Mouse (Mus musculus) T-cell, adult 2 months (primary cell): Measurements from ENCODE around the gene Ust.

ENCODE experiments used
- DNase-seq: peaks from one replicate; pipeline ENCODE4 v3.0.0; 2022; ENCODE audit warnings: low spot score

Ust gene

DNA sequence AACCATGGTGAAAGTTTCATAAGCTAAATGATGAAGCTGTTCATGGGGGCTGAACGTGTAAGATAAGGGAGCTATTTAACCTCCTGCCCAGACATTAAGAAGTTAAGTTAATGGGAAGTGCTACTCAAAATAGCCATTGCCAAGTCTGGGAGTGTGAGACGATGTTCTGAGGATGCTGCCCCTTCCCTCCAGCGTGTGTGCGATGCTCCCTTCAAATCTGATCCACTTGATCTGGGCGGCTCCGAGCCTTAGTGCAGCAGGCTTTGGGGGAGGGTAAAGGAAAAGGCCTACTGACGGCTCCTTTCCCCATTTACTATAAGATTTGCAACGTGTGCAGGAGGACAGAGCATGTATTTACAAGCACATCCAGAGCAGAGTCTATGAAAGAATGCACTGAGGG is 301.7 kb downstream of the Ust start:
- DNase-seq, result no peak

DNA sequence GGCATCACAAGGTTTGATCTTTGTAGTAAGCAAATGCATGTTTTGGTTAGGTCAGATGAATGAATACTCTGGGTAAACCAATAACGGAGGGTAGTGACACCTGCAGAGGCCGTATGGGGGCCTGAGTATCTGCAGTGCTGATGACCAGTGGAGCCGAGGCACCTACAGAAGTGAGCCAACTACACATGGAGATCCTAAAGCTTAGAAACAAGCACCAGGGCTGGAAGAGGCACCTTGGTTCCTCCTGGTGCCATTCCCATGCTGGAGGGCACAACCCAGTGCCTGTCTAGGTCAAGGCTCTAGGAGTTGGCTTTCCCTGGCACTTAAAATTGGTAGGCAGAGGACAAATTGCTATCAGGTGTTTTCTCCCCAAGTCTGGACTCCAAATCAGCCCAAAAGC is 303.4 kb downstream of the Ust start:
- no peak for DNase-seq

DNA sequence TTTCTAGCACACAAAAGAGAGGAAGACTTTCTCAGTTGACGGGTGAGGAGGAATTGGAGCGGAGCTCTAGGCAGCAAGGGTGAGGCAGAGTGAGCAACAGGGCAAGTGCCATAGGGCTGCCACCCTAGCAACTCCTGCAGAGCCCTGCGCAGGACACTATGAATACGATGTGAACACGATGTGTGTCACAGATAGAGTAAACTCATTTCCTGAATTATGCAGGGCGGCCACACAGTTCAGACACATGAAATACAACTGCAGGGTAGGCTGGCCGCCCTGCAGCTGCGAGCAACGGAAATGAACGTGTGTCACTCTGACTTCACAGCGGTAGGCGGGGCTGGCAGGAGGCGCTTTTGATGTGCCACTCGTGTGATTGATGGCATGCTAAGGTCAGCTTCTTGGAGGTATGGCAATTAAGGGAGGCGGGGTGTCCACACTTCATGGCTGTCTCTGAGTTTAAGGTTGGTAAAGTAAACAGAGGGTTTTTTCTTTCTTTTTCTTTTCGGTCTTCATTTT is 304.7 kb downstream of the Ust start:
- peak; percentile 92 for DNase-seq

DNA sequence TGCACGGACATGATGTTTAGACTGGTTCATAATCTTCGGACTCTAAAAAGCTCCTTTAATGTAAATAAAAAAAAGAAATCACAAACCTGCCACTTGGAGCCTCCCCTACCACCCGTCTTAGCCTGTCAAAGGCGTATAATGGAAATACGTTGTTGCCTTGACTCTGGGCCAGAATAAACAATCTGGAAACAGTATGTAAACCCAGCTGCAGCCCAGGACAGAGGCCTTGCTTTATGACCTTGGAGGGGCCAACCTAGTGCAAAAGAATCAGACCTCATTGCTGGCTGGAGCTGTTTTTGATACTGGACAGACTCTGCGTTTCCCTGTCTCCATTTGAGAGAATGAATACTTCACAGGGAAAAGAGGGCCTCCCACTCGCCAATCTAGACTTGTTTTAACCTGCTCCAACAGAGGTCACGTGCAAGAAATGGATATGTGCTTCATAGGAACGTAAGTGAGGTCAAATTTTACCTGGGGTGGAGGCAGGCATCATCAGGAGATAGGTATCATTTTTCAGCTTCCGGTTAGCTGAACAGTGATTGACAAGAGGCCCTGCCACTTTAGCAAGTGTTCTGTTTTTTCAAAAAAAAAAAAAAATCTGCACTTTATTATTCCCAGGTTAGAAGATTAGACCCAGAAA is 305.2 kb downstream of the Ust start:
- peak; percentile 49 for DNase-seq

DNA sequence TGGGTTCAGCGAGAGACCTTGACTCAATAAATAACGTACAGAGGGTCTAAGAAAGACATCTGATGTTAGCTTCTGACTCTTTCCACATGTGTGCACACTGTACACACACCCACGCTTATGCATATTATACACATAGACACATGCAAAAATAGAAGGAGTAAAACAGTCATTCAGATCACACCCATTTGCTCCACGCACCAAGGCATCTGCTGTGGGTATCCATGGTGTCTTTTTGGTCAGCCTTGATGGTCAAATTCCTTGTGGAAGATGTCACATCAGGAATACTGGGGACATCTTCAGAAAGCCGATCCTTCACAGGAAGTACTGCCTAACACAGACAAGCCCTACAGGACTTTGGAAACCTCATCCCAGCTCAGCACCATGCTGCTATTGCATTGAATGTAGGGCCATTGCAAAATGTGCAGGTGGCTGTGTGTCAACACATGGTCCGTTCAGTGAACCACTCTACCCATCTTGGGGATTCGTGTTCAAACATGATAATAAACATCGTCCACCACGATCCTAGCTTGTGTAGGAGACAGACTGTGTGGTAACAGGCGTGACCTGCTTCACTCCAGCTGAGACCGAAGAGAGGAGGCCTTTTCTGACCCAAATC is 305.9 kb downstream of the Ust start:
- no peak for DNase-seq

DNA sequence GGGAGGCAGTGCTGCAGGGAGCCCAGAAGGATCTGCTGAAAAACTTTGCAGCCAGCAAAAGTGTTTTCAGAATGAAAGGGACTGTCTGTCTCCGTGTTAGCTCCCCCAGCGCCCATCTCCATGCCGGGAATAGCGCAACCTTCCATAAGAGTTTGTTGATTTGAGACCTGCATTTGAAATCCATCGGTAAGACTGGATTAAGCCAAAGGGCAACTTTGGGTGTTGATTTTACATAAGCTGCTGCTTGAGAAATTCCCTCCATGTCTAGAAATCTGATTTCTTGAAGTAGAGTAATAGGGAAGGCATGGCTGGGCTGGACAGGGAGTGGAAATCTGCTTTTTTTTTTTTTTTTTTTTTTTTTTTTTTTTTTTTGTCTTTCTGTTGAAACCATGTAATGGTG is 306.9 kb downstream of the Ust start:
- no peak for DNase-seq

DNA sequence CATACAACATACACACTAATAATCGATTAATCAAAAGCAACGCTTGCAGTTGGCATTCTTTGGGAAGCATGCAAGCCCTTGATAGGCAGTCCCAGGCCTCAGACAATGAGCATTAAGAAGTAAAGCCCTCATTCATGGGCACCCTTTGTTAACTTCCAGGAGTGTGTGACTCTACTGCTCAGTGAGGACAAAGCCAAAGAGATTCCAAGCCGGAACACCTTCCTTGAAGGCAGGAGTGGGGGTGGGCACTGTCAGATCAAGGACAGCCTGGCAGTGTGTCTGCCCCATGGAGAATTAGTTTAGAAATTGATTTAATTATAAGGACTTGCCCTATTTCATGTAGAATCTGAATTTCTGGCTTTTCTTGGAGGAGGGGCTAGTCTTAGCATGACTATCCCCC is 308.3 kb downstream of the Ust start:
- DNase-seq, result no peak

DNA sequence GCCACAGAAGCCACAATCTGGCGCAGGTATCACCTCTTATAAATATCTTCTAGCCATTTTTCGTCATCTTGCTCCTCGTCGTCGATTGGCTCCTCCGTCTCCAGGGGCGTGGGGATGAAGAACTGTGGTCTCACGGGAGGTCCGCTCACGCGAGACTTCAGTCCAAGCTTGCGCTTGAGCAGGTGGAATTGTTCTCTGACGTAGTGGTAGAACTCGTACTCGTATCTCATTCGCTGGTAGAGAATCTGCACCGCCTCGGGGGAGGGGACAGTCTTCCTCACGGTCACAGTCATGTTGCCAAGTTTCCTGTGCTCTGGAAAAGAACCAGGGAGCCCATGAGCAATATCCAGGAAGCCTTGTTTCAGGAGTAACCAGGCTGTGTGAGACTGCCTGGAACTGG is 311.3 kb downstream of the Ust start:
- no peak for DNase-seq

DNA sequence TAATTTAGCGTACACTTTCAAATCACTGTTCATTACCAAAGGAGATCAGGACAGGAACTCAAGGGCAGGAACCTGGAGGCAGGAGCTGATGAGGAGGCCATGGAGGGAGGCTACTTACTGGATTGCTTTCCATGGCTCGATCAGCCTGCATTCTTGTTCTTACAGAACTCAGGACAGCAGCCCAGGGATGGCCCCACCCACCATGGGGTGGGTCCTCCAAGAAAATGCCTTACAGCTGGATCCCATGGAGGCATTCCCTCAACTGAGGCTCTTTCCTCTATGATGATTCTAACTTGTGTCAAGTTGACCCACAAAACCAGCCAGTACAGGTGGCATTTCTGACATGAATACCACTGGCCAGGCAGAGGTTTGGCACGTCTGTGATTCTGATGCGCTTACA is 314.9 kb downstream of the Ust start:
- DNase-seq, result no peak

DNA sequence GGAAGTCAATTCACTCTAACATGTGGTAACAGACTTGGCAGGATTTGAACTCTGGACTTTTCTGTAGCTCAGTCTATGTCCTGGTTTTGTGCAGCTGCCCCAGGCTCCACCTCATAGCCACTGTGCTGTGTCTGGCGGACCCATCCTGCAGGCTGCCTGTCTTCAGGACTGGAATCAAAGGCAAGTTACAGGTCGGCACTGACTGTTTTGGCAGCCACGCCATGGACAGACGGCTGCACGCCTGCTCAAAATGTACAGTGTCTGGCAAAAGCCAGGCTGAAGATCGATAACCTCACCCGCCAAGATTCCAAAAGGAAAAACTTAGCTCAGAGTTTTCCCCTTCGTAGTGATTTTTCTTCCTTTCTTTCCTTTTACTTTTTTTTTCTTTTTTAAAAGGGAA is 318.8 kb downstream of the Ust start:
- no peak for DNase-seq

DNA sequence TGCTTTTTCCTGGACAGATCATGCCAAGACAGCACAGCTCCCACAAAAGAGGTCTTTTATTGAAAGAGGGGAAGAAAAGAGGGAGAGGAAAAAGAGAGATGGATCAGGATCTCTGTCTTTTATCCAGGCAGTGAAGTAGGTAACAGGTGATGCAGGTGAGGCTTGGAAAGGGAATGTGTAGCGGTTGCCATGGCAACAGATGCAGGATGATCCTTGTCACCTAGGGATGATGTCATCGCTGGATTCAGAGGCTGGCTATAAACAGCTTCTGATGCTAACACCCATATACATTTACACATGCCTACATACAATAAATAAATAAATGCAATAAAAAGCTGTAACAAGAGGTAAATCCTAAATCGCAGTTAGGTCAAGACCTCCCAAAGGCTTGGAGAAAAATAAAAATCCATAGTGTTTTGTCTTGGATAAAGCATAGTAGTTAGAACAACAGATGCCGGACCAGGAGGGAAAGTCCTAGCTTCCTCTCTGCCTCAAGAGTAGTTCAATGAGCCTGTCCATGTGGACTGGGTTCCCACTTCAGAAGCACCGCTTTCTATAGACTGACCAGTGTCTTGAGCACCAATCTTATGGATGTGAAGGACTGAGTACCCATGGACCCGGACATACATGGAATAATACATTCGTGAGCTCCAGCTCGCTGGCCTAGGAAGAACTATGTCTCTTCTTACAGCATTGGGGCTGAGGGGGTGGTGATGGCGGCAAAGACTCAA is 319.4 kb downstream of the Ust start:
- DNase-seq, result no peak

DNA sequence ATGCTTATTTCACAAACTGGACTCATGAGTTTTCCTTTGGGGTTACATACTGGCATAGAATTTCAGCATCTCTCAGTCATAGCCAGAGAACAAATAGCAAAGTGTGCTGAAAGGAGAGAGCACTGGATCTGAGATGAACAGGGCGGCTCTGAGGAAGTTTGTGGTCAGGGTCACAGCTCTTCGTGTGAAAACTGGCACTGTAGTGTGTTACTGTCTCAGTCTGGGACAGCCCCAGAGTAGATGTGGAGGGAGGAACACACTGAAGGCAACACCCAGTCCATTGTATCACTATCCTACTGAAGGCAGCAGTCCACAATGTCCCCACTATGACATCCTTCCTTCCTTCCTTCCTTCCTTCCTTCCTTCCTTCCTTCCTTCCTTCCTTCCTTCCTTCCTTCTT is 321.0 kb downstream of the Ust start:
- no peak for DNase-seq

DNA sequence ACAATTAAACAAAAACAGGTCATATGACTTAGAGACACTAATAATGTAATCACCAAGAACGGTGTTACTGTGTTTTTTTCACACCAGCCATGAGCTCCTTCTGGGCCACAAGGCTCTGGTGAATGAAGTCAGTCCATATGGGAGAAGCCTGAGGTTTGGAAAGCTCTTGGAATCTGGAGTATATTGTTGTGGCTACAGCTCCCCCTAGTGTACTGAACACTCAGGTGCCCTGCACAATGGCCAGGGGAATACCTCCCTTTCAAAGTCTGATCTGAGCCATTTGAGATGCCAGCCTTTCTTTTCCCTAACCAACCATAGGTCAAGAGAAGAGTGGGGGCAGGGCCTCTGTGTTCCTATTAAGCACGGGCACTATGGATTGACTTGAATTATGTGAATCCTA is 322.3 kb downstream of the Ust start:
- DNase-seq, result peak; percentile 16

DNA sequence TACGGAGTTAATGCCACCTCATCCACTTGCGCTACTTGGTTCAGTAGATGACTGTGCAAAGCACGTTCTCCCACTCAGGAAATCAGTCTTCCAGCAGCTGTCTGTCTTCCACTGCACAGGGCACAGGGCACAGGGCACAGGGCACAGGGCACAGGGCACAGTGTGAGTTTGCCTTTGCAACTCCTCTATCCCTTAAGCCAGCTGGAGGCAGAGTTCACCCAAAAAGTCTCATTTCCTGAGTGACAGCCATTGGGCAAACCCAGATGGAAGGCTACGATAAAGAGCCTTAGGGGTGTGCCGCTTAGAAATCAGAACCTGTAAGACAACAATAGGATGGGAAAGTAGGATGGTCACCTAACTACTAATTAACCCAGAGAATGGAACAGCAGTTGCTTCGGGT is 322.9 kb downstream of the Ust start:
- no peak for DNase-seq

DNA sequence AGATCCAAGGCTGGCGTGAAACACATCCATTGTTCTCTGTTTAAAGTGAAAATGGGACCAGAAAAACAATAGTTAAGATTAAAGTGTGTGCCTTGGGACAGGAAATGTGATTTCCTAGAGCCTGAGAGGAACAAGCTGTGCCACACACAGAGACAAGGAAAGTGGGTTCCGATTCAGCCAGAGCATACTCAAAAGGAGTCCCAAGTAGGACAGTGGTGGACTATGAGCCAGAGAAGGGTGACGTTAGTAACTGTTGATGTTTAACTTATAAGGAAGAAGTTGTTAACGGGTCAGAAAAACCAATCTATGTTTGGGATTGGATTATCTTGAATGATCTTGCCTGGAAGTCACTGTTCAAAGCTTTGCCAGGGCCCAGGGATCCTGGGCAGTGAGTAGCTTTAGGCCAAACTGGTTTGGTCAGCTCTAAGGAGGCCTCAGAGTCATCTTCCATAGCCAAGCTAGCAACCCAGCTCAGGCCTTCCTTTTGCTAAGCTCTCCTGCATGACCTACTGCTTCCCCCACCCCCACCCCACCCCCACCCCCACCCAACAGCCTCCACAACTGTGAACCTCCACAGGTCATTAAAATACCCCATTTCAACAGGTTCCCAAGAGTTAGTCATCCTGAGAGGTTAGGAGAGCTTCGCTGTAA is 329.2 kb downstream of the Ust start:
- no peak for DNase-seq

DNA sequence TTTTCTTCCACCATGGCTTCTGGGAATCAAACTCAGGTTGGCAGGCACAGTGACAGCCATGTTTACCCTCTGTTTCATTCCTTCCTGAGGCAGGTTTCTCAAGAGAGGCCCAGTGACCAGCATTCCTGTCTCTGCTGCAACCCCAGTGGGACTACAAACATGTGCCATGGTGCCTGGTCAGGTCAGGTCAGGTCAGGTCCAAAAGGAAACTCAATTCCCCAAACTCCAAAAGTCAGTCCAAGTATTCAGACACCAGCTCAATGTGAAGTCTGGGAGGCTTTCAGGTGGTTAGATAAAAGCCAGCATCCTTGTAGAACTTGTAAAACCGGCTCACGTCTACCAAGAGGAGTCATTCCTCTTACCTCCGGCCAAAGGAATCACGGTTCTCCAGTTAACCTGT is 333.0 kb downstream of the Ust start:
- DNase-seq, result no peak

DNA sequence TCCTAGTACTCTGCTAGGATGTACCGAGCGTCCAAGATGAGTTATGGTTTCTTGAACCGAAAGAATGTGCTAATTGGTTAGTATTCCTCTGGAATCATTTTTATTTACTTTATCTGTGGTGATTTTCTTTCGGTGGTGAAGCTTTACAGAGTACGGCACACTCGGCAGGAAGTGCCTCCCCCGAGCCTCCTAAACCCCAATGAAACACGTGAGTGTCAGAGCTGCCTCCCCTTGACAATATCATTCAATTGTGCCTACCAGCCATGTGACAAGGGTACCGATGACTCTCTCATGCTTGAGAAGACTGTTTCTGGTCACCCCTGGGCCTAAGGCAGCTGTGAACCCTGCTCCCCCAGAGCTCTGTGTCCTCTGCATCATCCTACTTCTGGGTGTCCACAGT is 333.9 kb downstream of the Ust start:
- peak; percentile 72 for DNase-seq

DNA sequence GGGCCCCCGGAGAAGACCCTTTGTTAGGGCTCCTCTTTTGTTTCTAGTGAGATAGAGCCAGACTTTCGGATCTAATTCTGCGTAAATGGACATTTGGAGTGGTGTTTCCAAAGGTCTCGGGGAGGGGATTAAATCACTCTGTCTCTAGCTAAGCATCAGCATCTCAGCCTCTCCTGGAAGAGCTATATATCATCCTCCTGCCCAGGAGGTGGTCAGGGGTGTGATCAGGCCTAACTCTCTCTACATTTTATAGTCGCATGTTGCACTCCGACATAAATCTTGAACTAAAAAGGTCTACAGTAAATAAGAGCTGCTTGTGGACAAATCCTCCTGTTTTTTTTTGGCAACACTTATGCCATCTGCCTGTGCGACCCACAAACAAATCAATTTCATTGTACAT is 335.5 kb downstream of the Ust start:
- no peak for DNase-seq

DNA sequence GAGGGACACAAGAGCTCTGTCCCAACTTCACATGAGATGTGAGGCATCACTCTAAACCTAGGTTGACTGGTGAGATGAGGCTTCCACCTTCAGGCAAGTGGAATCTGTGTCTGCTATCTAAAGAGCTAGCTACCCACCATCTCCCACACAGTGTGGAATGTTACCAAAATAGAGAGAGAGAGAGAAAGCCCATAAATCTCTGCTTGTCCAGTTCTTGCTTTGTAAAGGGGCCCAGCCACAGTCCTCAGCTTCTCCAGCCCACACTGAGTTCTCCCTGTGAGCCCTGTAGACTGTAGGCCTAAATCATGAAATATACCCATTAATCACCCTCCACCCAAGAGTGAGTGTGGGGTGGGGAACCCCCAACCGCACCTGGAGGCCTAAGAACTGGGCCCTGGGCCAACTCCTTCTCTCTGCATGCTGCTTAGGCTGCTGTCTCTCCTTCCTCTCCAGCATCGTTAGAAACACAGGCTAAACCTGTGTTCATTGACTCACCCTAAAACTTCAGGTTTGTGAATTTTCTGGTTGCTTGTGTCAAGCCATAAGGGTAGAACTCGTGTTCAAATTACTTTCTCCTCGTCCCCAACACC is 336.9 kb downstream of the Ust start:
- peak; percentile 58 for DNase-seq

DNA sequence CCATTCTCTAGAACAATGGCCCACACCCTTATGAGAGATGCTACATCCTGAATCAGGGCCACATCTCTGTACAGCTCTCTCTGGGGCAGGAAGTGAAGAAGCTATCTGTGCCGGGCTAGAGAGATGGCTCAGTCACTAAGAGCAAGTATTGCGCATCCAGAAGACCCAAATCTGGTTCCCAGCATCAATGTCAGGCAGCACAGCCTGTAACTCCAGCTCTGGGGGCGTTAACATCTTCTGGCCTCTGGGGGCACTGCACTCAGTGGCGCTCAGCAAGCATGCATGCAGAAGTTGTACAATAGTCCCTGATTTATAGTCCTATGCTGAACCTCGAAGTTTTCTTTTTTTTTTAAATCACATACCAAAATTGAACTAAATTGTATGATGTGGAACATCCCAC is 341.0 kb downstream of the Ust start:
- peak; percentile 15 for DNase-seq

DNA sequence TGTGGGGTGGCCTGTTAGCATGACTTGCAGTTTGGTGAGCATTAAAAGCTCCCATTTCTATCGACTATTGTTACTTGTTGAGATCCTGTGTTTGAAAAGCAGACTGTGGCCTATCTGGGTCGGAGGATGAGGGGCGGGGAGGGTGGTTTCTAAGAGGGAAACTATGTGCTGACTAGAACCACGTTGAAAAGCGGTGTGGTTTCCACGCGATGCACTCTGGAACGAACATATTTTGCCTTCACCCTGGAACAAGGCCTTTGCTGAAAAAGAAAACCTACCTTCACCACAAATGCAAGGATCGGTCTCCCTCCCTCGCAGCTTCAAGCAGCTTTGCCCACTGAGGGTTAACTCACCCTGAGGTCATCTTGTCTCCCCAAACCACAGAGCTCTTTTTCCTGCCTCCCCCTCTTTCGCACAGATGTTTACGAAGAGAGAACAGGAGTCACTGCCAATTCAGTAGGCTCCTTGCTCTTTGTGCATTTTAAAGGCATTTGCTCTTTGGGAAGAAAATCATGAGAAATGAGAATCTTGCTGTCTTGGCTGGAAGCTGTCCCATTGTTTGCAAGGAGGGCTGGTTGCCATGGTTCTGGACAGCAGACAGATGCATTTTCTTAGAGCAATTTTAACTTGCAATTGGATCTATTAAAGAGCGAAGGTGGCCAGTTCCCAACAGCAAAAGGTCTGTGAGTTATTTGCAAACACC is 342.1 kb downstream of the Ust start:
- peak; percentile 38 for DNase-seq

DNA sequence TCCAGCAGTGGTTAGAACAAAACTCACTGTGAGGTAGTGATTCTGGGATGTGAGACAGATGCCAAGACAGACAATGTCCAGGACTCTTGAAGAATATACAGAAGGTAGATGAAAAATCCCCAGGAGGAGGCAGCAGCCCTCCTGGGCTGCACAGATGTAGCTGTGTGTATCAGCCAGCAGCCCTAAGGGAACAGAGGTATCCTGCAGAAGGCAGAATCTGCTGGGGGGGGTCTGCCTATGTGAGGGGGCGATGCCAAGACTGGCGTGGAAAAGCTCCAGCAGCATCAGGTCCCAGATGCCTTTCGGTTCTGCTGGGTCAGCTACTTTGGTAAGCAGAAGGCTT is 342.6 kb downstream of the Ust start:
- DNase-seq, result no peak
